Mouse (Mus musculus): ENCODE measurements around the gene Slc19a3.
"Not testable (repeated sequence)": the region's sequence is repeated elsewhere in the genome, so short reads cannot be mapped to it uniquely, and the experiment has no call there.

The Slc19a3 gene

DNA sequence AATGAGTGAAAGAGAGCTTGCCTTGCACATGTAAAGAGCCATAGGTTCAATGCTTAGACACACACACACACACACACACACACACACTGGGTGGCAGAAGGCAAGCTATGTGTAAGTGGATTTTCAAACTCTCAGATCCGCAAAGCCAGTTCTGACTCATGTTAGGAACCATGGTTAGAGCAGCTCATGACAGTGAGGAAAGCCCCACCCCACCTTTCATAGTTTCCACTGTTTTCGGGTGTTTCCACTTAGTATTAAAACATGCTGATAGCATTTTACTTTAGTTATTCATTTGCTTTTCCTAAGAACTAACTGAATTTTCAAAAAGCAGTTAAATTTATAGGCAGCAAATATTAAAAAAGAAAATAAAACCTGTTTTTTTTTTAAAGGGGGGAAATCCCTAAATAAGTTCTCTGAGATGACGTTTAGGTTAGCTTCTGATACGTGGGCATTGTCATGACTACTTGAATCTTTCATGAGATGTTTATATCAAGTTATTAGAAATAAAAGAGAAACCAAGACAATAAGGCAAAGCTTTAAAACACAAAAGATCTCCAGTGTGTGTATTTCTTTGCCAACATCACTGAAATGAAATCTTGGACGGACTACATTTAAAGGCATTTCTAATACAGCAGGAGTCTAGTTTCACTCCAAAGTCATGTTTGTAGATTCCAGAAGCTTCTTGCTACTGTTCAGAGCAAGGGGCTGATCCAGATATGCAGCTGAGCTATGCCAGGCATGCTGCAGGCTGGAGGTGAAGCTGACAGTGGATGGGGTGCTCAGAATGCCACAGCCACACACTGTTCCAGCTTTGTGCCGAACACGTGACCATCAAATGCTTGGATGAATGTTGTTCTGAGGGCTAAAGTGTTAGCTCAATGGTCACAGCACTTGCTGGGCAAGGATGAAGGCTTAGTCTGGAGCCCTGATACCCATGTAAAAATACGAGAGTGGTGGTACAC is 31.7 kb downstream of the Slc19a3 start:
- DNase-seq (ENCODE audit: low spot score): no peak

DNA sequence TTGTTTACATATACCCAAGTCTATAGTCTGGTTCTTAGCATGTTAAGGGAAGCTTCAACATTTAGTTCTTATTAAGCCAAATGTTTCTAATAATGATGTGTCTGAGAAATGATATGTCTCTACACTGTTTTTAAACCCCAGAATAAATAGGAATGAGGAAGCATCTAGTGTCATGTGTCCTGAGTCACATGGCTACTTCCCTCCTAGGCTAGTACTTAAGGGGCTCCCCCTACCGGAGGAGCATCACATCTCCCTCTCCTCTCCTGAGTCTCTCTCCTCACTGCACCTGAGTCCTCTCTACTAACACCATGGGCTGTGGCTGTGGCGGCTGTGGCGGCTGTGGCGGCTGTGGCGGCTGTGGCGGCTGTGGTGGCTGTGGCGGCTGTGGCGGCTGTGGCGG is 37.9 kb downstream of the Slc19a3 start, which contains the start of gene Gm47959:
Gm47959 (plus strand) TSS at position 243 of the 400 bp plus-strand sequence.
- DNase-seq (ENCODE audit: low spot score): not testable (repeated sequence)

- DNase-seq (ENCODE audit: low spot score): no peak
Measured at GRCm38 (mm10) chr1:82993947-82994346, 44.3 kb downstream of the Slc19a3 start.

DNA sequence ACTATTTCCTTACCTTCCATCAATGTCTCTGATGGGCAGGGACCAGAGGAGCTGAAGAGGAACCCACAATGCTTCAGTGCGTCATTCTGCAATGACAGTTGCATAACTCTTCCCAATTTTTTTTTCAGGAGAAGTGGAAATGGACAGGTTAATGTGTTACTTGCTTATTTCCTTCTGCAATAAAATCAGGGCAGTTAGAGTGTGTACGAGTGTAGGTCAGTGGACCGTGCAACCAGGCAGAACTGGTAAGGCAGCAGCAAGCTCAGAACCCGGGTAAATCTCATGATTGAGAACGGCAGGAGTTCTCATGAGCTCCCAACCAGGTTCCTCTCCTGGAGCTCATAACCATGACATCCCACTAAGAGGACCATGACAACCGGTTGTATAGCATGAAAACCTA is 46.2 kb downstream of the Slc19a3 start:
- no peak for DNase-seq (ENCODE audit: low spot score)

DNA sequence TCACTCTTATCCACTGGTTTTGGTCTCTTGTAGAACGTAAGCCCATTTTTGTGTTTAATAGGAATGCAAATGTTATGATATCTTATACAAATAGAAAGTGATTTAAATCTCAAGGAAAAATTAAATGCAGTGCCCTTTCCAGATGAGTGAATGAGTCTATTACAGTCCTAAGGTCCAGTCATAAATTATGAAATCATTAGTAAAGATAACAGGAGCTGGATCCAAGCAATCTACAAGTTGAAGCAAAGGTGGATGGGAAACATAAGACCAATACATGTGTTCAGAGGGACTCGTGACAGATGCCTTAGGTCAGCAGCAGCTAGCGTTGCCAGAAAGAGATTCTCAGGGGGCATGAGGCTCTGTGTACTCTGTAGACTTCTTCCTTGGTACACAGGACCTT is 46.7 kb downstream of the Slc19a3 start:
- no peak for DNase-seq (ENCODE audit: low spot score)

DNA sequence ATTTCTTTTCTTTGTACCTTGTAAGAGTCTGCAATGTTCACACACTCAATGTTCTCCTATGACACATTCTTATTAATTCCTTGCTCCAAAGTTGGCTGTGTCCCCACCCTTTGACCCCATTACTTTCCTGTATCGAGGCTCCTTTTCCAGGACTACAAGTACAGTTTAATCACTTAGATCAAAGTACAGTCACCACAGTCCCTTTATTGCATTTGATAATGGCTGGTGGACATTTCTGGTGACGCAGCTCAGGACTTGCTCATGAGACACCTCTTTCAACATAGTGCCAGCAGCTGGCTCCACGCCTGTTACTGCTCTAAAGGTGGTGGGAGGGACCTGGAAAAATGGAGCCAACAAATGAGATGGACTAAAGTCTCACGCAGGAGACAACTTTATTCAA is 47.2 kb downstream of the Slc19a3 start:
- DNase-seq (ENCODE audit: low spot score): no peak

DNA sequence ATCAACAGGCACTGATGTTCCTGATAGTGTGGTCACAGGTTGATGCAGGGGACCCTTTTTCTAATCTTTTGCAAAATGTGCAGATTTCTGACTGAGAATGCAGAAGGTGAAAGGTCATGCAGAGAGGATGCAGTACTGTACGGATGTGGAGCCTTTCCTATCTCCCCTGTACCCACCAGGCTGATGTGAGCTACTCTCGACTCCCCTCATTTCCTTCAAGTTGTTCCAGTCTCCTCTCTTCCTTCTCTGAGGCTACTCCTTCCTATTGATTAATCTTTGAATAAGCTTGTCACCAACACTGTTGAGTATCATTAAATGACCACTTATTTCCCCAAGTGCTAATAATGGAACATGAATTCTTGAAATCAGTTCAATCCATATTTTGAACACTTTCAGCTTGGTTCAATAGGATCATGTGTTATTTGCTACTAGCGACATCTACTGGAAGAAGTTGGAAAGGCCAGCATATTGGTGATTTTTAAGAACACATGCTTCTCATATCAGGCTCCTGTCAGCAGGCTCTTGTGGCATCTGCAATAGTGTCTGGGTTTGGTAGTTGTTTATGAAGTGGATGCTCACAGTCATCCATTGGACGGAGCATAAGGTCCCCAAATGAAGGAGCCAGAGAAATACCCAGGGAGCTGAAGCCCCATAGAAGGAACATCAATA is 50.6 kb downstream of the Slc19a3 start:
- peak; percentile 28 for DNase-seq (ENCODE audit: low spot score)

DNA sequence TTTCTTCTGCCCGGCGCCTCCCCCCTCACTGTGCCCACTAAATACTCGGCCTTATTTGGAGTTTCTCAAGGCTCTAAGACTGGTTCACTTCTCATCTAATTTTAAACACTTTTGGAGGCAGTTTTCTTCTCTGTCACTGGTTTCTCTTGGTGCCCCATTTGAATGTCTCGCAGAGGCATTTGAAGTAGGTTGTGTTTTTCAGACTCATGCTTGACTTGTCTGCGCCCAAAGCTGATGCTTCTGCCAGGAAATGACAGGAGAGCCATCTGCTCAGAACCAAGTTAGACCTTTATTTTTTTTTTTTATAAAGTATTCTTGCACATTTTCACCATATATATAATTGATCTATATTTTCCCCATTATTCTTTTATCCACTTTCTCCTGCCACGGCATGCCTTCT is 51.5 kb downstream of the Slc19a3 start:
- no peak for DNase-seq (ENCODE audit: low spot score)

DNA sequence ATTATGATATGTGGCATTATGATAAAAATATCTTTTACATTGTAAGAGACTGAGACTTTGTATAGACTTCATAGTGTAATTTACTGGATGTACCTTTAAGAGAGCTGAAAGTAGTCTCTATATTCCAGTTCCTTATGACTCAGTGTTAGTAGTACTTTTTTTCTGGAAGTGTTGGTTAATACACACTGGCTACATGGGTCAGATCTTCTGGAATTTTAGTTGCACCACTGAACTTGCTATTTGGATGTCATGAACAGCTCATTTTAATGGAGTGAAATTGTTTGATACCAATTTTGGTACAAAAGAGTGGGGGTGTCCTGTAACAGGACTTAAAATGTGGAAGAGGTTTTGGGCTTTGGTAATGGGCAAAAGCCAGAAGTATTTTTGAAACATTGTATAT is 60.4 kb downstream of the Slc19a3 start:
- DNase-seq (ENCODE audit: low spot score): no peak

DNA sequence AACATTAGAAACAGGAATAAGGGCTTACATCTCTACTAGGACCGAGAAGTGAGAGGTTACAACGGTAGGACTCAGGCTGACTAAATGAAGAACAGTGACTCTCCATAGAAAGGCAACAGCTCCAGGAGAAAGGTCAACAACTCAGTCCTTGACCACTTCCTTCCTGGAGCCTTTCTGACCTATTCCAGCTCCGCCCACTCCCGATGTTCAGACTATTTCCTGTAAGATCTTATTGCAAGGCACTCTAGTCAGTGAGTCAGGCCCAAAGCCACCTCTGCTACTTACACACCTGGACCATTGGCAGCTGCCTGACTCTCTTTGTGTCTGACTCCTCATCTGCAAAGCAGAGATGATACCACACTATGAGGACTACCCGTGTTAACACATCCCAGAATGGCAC is 62.5 kb downstream of the Slc19a3 start:
- DNase-seq (ENCODE audit: low spot score): no peak

GRCm38 (mm10) chr1:82974342-82974741 is 63.9 kb downstream of the Slc19a3 start:
- DNase-seq (ENCODE audit: low spot score): no peak

DNA sequence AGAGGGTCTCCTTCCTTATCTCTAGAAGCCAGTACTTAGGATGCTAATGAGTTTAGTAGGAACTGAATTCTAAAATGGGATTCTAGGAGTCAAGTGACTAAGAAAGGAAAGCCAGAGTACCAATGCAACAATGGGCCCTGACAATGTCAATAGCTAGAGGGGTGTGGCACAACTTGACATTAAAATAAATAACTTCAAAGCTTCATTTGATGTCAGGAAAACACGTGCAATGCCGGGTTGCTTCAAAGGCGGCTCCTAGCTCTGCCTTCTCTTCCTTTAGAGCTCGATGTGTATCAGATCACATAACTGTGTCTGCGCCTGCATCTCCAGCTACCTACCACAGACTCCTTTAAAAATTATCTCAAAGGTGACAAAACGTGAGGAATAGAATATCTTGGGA is 64.3 kb downstream of the Slc19a3 start:
- DNase-seq (ENCODE audit: low spot score): no peak

- no peak for DNase-seq (ENCODE audit: low spot score)
Measured at GRCm38 (mm10) chr1:82973244-82973643, 65.0 kb downstream of the Slc19a3 start.

DNA sequence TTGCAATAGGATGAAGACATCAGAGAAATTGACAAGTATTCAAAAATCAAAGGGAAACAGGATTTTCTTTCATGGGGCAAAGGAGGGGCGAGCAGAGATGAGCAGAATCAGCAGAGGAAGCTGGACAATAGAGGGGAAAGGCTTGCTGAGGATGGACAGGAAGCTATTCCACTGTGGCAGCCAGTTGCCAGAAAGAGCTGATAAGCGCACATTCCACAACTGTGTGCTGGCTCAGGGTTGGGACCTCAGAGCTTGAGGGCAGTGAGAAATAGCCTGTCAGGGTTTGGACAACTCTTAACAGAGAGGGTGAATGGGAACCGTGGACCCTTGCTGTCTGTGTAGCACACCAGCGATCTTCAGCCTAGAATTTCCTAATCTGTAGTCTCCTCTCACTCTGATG is 66.2 kb downstream of the Slc19a3 start:
- no peak for DNase-seq (ENCODE audit: low spot score)

- no peak for DNase-seq (ENCODE audit: low spot score)
Measured at GRCm38 (mm10) chr1:82966413-82966812, 71.8 kb downstream of the Slc19a3 start.
